Mouse (Mus musculus): ENCODE measurements around the gene Gm21836. TPM values are rescaled to one million over a fixed set of nuclear protein-coding genes. Genes with fewer than 3 reads are reported as not detected.

Gene Gm21836
- polyA plus RNA-seq (2015; fragmentation: Nextera tagmentation; extraction: Ambion mirVana) = not detected in 2 replicates

DNA sequence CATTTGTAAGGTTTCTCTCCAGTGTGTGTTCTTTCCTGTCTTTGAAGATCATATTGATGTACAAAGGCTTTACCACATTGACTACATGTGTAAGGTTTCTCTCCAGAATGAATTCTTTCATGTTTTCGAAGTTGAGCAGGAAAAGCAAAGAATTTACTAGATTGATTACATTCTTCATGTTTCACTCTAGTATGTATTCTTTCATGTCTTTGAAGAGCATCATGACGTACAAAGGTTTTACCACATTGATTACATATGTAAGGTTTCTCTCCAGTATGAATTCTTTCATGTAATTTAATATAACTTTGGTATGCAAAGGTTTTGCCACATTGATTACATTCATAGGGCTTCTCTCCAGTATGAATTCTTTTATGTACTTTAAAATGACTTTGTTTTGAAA is at the start of gene Gm21836:
Gene Gm21836, minus strand, starts transcription at position 101 of the 400 bp plus-strand sequence.

GRCm38 (mm10) chr9:124476096-124476902 is 17.3 kb downstream of the Gm21836 start, which contains the start of gene Ppp2r3d:
Gene Ppp2r3d, minus strand, starts transcription at chr9:124476898.

Other genes with a start within 250 kb of the Gm21836 start
- gene 2010315B03Rik, start 181.1 kb downstream of the Gm21836 start, polyA plus RNA-seq (2015; fragmentation: Nextera tagmentation; extraction: Ambion mirVana) = 8.7 and 9.6 TPM in 2 replicates
- 152 and 153 TPM in 2 replicates for gene Ppp2r3d, start 16.9 kb downstream of the Gm21836 start, polyA plus RNA-seq (2015; fragmentation: Nextera tagmentation; extraction: Ambion mirVana)